Mouse (Mus musculus): ENCODE measurements around the gene BC034090.

Gene BC034090

GRCm38 (mm10) chr1:155242488-155242745, 1.8 kb downstream of the BC034090 start:
- DNase-seq (ENCODE audit: low spot score), result no peak

DNA sequence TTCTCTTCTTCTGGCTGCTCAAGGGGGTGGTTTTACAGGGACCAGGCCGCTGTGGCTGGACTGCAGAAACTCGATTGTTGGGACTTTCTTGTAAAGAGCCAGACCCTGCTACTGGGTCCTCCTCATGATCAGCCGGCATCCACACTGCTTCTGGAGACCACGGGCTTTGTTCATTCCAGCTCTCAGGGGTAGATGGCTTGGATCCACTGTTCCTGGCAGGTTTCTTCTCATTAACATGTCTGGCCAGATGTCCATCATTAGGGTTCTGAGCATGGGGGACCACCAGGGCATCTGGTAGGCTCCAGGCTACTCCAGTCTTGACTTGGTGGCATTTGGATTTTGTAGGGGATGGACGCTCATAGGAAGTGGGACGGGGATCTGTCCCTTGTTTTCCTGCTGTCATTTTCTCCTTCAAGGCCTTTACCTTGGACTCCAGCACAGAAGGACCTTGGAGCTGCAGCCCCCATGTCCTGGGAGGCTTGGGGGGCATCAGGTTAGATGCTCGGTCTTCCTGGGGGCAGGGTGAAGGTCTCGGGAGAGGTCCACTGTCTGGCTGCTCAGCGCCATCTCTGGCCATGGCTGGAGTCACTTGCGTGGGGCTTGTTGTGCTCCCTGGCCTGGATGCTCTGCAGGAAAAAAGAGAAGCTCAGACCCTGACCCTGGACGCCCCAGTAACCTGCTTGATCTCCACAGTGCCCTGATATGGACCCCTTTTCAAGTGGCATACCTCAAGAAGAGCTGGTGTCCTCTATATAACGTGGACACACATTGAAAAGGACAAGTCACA, 2.4 kb downstream of the BC034090 start:
- no peak for DNase-seq (ENCODE audit: low spot score)

- no peak for DNase-seq (ENCODE audit: low spot score)
Measured at GRCm38 (mm10) chr1:155239962-155240717, 4.1 kb downstream of the BC034090 start.

- no peak for DNase-seq (ENCODE audit: low spot score)
Measured at GRCm38 (mm10) chr1:155239169-155239568, 5.1 kb downstream of the BC034090 start.

DNA sequence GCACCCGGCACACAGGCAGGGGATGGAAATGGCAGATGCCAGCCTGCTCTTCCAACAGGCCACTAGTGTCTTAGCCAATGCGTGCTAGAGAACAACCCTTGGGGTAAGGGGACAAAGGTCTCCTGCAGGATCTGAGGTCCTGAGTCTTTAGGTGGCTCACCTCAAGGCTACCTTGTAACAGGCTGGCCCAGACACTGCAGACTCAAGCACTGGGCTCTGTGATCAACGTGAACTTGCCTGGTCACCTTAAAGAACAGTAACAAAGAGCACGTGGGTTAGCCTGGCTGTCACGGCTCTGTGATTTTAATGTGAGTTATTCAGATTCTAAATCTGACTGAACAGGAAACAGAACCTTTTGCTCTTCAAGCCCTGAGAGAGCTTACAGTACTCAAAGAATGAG, 6.1 kb downstream of the BC034090 start:
- DNase-seq (ENCODE audit: low spot score), result no peak

- no peak for DNase-seq (ENCODE audit: low spot score)
Measured at GRCm38 (mm10) chr1:155237390-155237789, 6.9 kb downstream of the BC034090 start.

DNA sequence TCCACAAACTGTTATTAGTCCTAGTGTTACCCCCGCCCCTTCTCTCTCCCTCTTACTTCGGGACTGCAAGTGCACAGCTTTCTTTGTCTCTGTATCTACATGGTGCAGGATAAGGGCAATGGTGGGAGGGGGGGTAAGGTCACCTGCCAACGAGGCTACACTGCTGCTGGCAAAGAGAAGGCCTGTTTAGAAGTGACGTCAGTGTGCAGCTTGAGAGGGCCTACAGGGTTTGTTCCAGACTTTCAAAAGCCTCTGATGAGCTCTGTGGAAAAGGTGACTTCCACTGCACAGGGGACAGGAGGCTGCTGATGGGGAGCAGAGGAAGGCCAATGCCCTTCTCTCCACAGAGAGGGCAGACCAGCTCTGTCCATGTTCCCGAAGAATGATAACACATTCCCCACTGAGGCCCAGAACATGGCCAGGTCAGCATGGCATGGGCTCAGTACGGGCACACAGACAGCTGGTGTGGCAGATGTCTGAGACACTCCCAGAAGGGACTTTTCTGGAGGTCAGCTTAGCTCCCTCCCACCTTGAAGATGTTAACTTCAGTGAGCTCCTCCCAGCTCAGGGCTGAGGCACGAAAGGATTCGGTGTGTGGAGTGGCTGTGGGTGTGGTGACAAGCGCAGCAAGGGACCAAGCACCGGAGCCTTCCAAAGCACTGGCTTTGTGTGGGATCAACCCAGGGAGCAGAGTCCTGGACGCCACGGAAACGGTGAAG, 7.8 kb downstream of the BC034090 start:
- no peak for DNase-seq (ENCODE audit: low spot score)

- no peak for DNase-seq (ENCODE audit: low spot score)
Measured at GRCm38 (mm10) chr1:155235641-155236040, 8.6 kb downstream of the BC034090 start.

- DNase-seq (ENCODE audit: low spot score), result no peak
Measured at GRCm38 (mm10) chr1:155233931-155234607, 10.2 kb downstream of the BC034090 start.

DNA sequence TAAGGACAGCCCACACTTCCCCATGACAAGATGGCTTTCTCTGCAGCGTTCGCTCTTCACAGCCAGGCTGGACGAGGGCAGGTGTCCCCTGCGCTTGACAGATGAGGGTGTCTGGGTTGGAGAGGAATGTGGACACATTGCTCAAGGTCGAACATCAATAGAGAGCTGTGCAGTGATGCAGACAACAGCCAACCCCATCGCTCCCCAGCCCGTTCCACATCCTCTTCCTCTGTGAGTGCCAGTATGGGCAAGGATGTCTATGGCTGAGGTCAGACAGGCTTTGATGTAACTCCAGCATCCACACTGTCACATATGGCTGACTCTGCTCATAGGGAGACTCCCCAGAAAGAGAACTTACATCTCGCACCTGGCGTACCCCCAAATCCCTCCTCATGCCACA, 10.9 kb downstream of the BC034090 start:
- DNase-seq (ENCODE audit: low spot score), result no peak

DNA sequence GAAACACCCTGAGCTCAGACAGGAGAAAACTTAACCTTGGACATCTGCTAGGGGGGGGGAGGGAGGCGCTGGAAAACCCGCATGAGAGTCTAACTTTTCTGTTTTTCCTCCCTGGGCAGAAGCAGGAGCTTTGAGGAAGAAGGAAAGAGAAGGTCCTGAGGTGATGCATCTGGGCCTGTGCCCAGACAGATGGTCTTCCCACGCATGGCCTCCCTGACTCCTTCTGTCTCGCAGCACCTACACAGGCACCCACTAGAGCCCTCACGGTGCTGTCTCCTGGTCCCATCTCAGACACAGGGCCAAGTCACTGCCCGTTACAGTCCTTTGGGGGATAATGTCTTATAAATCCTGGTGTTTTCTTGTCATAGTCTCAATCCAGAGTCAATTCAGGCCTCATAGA, 11.5 kb downstream of the BC034090 start:
- no peak for DNase-seq (ENCODE audit: low spot score)

DNA sequence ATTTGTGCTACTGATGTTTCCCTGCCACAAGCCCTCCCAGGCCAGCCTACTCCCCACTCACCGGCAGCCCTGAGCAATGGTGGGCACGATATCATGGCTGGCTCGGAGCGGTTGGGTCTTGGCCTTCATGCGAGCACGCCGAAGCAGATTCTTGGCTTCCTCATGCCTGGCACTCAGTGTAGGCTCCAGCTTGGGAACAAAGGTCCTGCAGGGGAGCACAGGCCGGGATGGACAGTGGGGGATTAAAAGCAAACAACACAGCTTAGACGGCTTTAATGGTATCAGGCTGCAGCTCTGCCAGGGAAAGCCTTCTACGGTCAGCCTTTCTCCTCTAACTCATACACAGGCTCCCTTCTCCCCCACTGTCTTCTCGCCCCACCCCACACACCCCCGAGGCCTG, 11.9 kb downstream of the BC034090 start:
- DNase-seq (ENCODE audit: low spot score), result no peak

DNA sequence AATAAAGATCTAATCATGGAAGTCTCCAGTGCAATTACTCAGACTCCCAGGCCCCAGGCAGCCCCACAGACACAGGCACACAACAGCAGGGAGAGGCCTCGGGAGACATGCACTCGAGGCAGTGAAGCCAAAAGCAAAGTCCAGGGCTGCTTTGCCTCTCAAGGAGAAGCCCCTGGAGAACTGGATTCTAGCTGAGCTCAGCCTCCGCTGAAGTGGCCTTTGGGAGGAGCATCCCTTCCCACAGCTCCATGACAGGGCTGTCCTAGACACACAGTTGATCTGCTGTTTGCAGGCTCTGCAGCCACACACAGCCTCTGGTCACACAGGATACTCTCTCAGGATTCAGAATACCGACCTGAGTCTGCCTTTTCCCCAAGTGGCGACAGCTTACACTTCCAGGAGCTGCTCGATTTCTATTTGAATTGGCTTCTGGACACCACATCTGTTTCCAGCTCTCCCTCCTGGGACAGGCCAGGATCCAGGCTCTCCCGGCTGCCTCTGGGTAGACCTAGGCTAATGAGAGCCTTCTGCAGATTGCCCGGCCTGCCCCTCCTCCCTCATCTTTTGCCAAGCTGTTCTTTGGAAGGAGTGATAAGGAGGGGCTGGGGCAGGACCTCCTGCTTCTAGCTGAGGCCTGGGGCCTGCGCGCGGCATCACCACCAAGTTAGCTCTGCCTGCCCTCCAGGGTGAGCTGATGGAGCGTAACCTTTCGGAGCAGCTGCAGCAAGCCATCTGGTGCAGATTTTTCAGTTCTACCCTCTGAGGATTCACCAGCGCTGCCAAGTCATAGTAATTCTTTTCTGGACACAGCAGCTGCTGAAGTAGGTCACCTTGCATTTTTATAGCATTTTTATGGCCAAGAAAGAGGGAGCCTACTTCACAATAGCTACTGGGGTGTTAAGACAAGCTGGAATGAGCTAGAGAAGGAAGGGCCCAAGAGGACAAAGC, 14.5 kb downstream of the BC034090 start:
- DNase-seq (ENCODE audit: low spot score), result no peak

DNA sequence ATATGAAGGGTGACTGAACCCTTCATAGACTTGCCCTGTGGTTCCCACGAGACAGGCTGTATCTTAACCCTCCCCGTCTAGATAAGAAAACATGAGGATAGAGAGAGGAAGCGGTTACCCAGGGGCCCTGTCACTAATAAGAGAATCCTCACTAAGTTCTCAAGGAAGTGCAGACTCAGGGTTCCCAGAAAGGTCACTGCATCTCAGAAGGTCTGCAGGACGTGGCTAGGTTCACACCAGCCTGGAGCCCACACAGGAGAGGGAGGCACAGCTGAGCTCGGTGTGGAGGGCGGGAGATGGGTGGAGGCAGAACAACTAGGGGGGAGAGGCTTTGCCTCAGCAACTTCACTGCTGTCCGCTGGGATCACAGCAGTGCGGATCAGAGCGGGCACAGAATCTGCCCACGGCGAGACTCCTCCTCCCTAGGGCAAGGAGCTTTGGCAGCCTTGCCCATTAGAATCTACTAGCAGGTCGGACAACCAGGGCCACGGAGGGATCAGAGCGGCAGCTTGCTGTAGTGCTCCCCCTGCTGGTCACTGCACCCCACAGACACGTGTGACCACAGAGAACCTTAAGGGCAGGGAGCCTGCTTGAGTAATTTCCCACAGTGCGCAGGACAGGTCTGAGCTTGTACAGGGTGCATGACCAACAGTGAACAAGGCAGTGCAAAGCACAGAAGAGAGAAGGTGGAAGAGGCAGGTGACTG, 20.2 kb downstream of the BC034090 start:
- peak; percentile 71 for DNase-seq (ENCODE audit: low spot score)

GRCm38 (mm10) chr1:155223036-155223435, 21.2 kb downstream of the BC034090 start:
- DNase-seq (ENCODE audit: low spot score), result no peak

GRCm38 (mm10) chr1:155222101-155222669, 22.1 kb downstream of the BC034090 start:
- no peak for DNase-seq (ENCODE audit: low spot score)

- DNase-seq (ENCODE audit: low spot score), result no peak
Measured at GRCm38 (mm10) chr1:155218924-155219323, 25.3 kb downstream of the BC034090 start.

DNA sequence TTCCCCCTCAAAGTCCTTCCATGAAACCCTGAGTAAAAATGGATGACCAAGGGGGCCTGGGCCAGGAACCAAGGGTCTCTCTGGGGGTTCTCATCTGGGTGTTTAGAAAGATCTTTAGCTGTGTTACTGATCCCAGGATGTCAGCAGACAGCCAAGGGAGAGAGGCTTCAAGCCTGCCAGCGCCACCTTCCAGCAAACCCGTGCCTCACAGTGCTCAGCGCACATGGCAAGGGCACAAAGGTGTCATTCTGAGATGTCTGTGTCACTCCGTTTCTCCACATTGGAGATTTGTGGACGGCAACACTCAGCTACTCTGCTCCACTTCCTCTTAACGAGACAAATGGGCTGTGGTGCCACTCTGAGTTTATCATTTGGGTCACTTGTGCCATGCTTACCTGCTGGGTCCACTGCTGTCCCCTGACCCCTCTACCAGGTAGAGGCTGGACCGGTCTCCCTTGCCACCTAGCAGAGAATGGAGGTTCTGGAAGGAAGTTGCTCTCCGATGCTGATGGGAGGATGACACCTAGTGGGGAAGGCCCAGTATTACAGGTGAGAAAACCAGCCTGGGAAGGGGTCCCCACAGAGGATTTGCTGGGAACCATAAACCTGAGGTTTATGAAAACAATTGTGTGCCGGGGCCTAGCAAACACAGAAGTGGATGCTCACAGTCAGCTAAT, 26.2 kb downstream of the BC034090 start:
- peak; percentile 32 for DNase-seq (ENCODE audit: low spot score)

DNA sequence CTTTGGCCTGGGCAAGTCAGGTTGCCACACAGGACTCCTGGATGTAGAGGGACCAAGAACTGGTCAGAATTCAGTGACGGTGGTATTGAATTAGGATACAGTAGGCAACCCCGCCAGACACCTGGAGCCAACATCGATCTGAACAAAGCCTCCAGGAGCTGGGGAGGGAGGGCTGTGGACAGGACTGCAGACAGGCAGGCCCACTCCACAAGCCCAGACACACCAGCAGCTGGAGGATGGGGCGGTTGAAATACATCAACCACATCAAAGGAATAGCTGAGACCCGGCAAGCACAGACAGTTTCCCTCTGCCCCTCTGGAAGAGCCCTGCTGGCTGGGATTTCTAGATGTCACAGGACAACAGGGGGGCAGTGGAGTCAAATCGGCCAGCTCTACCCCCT, 27.4 kb downstream of the BC034090 start:
- DNase-seq (ENCODE audit: low spot score), result no peak

GRCm38 (mm10) chr1:155216313-155216712, 27.9 kb downstream of the BC034090 start:
- no peak for DNase-seq (ENCODE audit: low spot score)

All from spleen, adult 12 weeks (tissue).